Mouse (Mus musculus): Measurements from ENCODE around the gene Cd163l1.

Gene Cd163l1

DNA sequence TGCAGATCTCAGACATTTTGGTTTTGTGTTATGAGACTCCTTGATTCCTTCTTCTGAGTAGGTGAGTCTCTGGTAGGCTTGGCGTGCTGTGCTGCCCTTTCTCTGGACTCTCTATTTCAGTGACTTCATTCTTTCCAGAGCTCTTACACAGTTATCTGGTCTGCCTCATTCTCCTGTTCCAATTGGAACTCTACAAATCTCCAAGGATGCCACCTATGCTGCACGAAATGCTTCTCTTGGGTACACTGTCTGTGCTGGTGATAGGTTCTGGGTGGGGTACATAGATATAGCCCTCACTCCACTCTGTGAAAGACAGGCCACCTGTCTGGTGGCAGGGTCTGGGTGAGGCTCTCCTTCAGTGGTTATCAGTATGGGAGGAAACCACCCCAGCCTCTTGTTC lies at the start of gene Cd163l1:
TSS of gene Cd163l1 (plus strand) at position 301 of the 400 bp plus-strand sequence.
- DNase-seq (ENCODE audit: low read depth), result no peak

DNA sequence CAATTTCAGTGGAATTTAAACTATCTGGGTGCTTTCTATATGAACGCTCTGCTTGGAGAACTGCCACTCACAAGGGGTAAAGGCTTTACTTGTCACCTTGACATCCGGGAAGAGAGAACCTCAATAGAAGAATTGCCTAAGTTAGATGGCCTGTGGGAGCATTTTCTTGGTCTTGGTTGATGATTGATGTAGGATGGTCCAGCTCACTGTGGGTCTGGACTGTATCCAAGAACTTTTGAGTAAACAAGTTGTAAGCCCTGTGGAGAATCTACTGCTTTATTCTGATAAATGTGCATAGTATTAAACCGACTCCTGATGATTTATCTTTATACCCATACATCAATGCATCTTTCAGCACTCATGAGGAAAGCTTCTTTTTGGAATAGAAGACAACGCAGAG lies 48.7 kb upstream of the Cd163l1 start:
- DNase-seq (ENCODE audit: low read depth), result no peak

DNA sequence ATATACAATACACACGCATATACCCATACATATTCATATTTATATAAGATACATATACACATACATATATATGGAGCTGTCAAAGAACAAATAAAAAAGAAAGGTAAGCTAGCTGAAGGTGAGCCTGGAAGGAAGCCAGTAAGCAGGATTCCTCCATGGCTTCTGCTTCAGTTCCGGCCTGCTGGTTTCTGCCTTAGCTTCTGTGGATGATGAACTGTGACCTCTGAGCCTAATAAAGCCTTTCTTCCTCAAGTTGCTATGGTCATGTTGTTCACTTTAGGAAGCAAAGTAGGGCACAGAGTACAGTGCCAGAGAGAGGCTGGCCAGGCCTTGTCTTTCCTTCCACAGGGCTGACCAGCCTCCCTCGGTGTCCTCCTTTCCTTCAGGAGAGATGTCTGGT lies 47.2 kb upstream of the Cd163l1 start:
- no peak for DNase-seq (ENCODE audit: low read depth)

DNA sequence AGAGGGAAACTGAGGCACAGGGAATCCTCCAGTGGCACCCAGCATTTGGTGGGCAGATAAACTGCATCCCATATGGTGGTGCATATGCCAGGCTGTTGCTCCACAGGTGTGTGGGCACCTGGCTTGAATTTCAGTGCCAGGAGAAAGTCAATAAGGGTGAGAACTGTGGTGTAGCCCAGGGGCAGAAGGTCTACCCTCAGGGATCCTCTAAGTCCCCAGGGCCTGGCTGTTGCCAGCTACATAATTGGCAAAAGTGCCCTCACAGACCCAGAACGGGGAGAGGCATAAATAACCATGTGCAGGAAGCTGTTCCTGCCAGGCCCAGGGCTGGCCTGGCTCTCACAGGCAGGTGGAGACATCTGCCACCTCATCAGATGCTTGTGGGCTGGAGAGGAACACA lies 45.1 kb upstream of the Cd163l1 start, which contains the start of gene Olfr523:
TSS of gene Olfr523 (plus strand) at position 282 of the 400 bp plus-strand sequence.
- no peak for DNase-seq (ENCODE audit: low read depth)

DNA sequence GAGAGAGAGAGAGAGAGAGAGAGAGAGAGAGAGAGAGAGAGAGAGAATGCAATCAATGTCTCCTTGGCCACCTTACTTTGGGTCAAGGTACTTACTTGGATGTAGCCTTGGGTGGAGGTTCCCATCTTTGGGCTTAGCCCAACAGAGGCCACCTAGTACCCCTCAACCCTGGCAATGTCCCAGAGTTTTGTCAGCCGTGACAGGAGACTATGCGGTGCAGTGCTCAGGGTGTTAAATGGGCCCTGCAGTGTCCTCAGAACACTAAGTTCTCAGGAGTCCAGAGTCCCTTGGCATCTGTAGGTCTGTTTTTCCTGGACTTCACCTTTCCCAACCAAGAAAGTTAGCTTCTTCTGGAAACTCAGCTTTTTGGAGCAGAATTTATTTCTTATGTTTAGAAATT lies 38.9 kb upstream of the Cd163l1 start:
- DNase-seq (ENCODE audit: low read depth), result no peak

DNA sequence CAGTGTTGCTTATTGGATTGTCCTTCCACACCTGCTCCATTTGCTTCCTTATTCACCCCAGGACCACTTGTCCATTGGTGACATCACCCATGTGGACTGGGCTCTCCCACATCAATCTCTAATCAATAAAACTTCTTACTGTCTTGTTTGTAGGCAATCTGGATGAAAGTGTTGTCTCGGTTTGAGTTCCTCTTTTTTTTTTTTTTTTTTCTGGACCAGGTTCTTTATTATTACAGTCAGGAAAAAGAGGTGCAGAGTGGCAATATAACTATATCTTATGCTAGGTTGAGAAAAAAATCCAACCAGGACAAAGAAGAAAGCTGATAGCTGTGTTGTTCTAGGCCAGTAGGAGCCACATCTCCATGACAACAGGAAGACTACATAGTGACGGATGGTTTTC lies 37.4 kb upstream of the Cd163l1 start:
- DNase-seq (ENCODE audit: low read depth), result no peak

DNA sequence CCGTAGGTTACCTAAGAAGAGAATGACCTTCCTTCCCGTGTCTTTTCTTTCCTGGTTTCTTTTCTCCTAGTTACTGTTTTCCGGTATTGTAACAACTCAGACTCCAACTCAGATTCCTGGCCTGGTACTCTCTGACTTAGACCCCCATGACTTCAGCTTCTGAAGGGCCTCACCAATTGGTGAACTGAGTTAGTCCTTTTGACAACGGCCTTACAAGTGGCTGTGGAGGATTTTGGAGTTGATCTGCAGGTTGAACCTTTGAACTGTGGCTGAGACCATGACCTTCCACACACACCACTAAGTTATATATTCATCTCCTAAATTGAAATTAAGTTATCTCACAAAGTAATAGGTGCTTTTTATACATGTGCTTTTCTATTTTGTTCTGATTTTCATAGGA lies 33.9 kb upstream of the Cd163l1 start:
- DNase-seq (ENCODE audit: low read depth), result no peak

DNA sequence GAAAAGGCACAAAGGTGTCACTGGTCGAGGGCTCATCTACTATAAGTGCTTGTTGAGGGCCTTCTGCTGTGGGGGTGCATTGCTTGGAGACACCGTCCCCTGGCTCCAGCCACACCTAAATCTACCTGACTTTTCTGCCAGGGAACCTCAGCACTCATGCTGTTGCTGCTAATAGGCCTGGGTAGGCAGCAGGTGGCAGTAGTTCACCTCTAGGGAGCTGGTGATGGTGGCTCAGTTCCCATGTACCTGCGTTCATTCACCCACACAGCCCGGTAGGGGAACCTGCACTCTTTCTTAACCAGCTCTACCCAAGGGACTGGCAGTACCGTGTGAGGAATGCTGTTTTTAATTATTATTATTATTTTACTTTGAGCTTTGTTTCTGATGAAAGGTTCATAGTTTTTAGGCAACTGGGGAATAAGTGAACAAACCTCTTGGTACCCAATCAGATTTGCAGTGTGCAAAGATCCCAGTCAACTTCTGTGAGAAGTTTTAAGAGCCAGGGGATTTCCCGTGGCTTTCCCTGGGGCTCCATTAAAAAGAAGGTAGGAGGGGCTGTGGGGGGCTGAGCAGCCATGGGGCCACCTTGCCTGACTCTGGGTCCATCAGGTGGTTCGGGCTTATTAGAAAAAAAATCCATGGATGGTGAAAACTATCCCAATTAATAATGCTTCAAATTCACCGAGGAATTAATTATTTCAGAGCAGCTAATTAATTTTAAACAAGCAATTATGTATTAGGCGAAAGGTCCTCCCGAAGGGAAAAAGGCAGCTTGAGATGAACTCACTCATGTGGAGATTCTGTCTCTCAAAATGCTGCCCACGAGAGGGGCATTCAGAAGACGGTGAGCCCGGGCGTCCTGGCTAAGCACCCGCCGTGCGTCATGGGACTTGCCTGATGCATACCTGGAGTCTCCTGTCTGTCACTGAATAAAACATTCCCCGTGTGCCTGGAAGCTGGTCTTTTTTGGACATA lies 31.1 kb upstream of the Cd163l1 start:
- DNase-seq (ENCODE audit: low read depth), result peak; percentile 12

DNA sequence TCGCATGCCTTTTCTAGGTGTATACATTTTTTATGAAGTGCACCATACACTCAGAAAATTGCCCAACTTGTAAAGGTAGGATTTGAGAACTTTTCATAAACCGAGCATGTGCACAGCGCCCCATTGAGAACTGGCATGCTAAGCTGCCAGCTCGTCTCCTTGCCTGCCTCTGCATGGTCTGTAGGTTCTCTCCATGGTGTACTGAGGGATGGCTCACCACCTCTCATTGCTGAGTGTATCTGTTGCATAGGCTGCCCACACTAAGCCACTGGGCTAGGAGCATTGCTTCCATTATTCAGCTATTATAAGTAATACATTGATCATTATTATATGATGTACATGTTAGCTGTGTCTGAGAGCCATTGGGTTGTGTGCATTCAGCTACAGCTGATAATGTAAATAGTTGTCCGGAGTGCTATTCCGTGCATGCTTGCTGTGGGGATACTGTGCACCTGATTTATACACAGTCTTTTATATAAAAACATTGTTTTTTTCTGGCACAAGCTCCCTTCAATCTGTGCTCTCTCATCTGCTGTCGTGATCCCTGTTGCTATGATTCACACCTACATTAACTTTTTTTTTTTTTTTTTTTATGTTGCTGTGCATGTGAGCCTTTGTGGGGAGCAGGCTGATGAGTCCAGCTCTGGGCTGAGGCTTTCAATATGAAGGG lies 30.2 kb upstream of the Cd163l1 start:
- no peak for DNase-seq (ENCODE audit: low read depth)

DNA sequence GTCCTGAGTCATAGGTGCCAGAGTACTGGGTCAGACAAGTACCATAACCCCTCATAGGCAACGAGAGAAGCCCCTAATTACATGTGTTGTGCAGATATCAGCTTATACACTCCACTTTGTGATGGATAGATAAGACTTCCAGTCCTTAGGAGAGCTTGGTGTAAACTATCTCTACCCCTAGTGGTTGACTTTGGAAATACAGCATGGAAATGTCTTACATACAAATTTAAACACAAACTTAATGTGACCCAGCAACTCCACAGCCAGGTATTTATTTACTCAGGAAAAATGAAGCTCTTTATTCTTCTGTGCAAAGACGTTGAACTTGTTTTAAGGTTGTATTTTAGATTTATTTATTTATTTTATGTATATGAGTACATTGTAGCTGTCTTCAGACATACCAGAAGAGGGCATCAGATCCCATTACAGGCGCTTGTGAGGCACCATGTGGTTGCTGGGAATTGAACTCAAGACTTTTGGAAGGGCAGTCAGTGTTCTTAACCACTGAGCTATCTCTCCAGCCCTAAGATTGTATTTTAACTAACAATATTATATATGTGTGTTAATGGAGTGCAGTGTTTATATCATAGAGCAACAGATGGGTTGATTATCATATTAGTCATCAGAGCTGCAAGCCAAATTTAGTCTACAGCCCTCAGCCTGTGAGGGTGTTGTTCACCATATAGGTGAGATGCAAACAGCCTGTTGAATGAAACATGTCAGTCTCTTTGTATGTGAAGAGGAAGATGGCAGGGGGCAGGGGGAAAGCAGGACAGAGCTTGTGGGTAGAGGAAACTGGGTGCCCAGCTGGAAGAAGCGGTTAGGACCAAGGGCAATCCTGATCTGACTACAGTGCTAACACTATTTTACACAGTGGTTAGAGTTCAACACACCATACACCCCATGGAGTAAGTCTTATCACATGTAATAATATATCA lies 29.4 kb upstream of the Cd163l1 start:
- DNase-seq (ENCODE audit: low read depth), result peak; percentile 49

DNA sequence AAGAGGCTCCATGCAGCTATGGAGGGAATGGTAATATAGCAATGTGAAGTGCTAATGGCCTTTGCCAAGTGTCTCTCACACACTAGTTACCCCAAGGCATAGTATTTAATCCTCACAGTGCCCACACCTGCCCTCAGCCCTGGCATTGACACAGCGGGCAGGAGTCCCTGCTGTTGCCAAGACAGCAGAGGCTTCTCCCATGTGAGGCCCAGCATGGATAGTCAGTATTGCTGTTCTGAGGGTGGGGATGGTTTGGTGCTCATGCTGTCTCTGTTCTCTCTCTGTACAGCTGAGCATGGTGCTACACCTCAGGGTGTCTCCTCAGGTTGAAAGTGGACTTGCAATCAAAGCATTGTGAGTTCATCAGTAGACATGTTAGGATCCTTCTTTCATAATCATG lies 27.6 kb upstream of the Cd163l1 start:
- DNase-seq (ENCODE audit: low read depth), result no peak

DNA sequence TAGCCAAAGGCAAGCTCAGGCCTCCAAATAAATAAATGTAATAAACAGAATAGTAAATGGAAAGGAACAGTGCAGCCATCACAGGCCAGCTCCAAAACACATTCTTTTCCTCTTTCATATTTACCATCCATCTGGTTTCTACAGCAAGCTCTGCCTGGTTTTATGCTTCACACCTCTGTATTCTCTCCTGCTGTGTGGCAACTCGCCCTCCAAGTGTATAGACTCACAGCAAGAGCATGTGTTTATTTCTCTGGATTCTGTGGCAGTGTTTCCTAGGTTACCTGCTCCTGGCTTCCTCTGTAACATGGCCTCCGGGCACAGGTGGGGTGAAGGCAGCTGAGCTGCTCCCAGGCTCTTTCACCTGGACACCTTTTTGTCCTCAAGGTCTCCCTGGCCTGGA lies 25.6 kb upstream of the Cd163l1 start:
- DNase-seq (ENCODE audit: low read depth), result no peak

DNA sequence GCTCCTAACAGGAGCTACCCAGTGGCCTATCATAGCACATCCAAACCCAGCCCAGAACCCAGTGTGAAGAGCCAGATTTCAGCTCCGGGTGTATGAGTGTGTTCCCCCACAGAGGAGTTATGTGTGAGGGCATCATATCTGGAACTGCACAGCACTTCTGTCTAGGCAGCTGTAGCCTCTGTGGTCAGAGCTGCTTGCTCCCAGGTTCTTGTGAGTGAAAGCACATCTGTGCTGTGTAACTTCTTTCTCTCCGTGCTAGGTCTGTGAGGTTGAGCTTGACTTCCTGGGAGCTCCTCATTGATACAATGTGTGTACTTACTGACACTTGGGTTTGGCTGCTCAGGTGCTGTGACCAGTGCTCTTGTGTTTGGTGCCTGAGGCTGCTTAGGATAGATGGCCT lies 25.2 kb upstream of the Cd163l1 start:
- no peak for DNase-seq (ENCODE audit: low read depth)

DNA sequence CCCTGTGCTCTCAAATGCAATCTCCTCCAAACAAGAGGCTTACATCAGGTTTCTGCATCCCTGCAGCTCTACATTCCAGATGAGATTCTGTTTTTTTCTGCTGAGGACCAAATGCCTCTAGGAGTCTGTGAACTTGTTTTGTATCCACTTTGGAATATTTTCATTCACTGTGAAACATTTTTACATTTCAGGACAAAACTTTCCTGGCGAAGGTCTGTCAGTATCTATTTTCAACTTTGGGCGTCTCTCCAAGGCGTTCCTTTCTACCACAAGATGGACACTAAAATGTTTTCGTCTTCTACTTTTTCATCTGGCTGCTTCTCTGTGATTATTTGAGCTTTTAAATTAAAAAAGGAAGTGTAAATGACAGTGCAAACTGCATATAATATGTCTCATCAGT lies 24.0 kb upstream of the Cd163l1 start:
- no peak for DNase-seq (ENCODE audit: low read depth)

DNA sequence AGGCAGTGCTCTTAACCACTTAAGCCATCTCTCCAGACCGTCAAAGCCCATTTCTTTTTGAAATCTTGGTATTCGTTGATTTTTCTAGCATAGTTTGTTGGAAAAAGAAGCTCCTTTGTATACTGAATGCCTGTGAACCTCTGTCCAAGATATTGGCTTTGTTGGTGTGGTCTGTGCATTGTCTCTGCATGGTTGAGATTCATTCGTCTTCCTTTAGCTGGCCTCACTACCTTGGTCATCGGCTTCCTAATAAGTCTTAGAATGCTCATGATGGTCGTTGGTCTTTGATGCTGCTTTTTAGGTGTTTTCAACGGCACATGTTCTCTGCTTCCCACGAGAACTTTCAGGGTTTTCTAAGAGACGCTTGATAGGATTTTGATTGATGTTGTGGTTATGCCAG lies 22.1 kb upstream of the Cd163l1 start:
- no peak for DNase-seq (ENCODE audit: low read depth)

DNA sequence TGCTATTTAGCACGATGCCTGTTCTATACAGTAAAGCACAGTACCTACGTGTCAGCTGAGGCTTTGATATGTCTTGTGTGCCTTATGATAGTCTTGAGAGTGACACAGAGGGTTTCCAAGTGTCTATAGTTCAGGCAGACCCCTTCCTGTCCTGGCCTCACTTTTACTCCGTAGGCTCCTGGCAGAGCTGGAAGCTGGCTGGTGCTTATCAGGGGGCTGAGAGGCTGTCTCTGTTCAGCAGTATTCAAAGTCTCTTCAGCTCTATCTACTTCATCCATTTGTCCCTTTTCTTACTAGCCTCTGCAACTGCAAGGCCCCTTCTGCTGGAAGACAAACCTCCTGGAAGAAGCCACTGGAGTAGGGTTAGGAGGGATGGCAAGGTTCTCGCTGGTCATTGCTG lies 17.0 kb upstream of the Cd163l1 start:
- no peak for DNase-seq (ENCODE audit: low read depth)

DNA sequence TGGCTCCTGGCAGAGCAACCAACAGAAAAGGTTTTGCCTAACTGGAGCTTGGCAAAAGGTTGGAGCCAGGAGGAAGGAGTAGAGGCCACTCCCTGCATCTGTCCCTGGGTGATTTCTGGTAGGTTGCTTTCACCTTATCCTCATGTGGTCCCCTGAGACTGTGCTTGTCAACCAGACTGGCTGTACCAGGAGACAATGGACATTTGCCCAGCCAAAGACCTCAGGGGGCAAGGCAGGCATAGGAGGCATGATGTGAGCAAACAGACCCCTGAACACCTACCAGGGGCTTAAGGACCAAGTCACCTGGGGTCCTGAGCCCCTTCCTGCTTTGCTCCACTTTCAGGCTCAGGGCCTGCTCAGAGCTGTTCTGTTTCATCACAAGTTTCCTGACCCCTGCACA lies 12.2 kb upstream of the Cd163l1 start, which contains the start of gene Olfr524:
TSS of gene Olfr524 (minus strand) at position 101 of the 400 bp plus-strand sequence.
- no peak for DNase-seq (ENCODE audit: low read depth)

DNA sequence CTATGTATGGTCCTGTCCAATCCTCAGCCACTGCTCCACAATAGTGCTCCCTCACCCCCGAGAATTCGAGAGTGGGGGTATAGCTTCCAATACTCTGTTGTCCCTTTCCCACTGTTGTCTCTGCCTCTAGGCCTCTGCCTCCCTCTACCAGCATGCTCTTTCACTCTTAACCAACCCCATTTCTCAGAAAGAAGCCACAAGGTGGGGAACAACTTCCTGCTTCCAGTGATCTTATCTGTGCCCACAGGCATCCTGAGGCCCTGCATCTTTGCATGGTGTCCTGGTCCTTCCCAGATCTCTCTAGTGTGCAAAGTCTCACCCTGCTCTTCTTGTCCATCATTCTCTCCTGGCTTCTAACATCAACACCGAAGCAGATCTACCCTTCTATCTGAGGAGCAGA lies 11.2 kb upstream of the Cd163l1 start:
- no peak for DNase-seq (ENCODE audit: low read depth)

DNA sequence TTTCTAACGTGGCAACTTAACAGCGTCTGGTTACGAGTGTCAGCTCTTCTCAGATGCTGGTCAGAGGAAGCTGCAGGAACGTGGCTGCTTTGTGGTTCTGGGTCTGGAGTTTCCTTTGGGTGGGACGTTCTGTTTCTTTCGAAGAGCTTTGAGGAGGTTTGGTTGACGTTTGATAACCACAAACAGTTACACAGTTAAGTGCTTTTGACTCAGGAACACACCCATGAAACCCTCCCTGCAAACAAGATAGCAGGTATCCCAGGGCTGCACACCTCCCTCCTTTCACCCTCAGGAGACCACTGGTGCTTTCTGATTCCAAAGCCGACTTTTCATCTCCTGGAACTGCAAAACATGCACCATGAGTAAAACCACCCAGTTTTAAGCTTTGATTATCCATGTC lies 9.9 kb upstream of the Cd163l1 start:
- DNase-seq (ENCODE audit: low read depth), result peak; percentile 9

DNA sequence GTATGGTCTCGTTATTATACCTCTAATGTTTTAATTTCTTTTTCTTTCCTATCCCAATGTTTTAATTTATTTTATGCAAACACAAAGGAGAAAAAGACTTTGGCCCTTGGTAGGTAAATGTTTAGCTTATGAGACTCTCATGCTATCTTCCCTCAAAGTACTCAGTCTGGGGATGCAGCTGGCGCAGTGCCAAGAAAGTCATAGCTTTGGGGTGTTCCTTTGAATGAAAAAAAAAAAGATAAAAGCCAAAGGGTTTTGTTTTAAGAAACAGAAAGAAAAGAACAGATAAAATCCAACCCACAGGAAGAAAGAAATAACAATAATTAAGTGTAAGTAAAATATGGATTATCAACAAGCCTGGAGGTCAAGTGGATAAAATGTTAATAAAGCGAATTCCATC lies 9.4 kb upstream of the Cd163l1 start:
- peak; percentile 28 for DNase-seq (ENCODE audit: low read depth)

DNA sequence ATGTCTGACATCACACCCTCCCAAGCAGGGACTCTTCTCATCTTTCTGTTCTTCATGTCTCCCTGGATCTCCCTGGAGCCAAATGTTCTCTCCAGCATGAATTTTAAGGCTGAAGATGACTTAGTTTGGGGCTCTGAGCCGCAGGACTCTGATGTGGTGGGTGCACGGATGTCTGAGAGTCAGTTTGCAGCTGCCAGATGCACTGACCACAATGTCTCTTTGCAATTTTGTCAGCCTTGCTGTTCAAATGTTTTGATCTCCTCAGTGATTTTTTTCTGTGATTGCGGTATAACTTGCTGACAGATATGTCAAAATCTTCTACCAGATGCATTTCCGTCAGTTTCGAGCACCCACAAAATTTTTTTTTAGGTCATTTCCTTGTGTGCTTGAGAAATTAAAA lies 4.2 kb upstream of the Cd163l1 start:
- no peak for DNase-seq (ENCODE audit: low read depth)

DNA sequence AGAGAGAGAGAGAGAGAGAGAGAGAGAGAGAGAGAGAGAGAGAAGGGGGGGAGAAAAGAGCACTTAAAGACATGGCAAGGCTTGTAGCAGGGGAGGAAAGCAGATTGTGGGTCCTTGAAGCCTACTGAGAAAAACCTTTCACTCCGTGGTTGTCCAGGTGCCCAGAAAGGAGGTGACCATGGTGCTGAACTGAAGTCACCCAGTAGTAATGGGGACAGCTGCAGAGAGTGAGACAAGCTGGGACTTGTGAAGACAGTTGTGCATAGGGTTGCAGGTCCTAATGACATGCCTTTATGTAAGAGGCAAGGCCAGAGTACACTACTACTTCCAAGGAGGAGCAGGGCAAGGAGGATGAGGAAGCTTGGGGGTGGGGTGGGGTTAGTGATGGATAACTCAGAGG lies 1.2 kb downstream of the Cd163l1 start:
- DNase-seq (ENCODE audit: low read depth), result no peak
